Comparison of ENCODE assay signal across 12 mouse cellular contexts in the genomic region with DNA sequence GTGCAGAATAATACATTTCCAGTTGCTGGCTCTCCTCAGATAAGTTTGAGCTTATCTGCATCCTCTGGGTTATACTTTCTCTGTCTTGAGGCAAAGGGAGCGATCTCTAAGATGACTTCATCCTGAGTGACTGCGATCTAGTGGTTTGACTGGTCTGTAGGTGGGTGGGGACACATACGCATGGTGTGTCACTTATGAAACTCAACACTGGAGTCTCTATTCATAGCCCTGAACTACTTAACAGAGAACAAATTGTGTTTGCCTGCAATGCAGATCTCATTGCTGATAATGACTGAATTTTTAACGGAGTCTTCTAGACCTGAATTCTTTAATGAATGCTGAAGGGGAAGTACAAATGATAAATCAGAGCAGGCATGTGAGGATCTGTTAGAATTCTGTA.
"Had no signal": no experiment of that assay in that cellular context is flagged by ENCODE, and none has a peak within 500 bp of the region (broad histone marks: within the 10 kb centered on the region; RNA-seq: fewer than 3 reads in every experiment).

No protein-coding gene starts in this region.

- H3K4me1 ChIP-seq: liver, embryonic 13.5 days; midbrain, embryonic 13.5 days; neural tube, embryonic 12.5 days had no signal

- H3K9ac ChIP-seq: limb, embryonic 12.5 days; liver, embryonic 13.5 days; midbrain, embryonic 13.5 days; neural tube, embryonic 12.5 days; stomach, embryonic 15.5 days had no signal

- H3K9me3 ChIP-seq: limb, embryonic 12.5 days; liver, embryonic 13.5 days; midbrain, embryonic 13.5 days; neural tube, embryonic 12.5 days; stomach, embryonic 15.5 days had no signal

- H3K4me3 ChIP-seq: layer of hippocampus, adult 2 months; limb, embryonic 12.5 days; liver, embryonic 13.5 days; midbrain, embryonic 13.5 days; neural tube, embryonic 12.5 days; stomach, embryonic 15.5 days had no signal

- ATAC-seq: midbrain, embryonic 13.5 days had no signal

- DNase-seq: kidney, adult 9 months; kidney, postnatal 10 days; kidney, postnatal 4 days; liver; liver, embryonic 13.5 days; lung, adult 18-20 months; thymus, postnatal 4 days had no signal

- H3K27ac ChIP-seq: layer of hippocampus, adult 2 months; limb, embryonic 12.5 days; liver, embryonic 13.5 days; midbrain, embryonic 13.5 days; neural tube, embryonic 12.5 days; stomach, embryonic 15.5 days had no signal

- H3K4me2 ChIP-seq: limb, embryonic 12.5 days; liver, embryonic 13.5 days; midbrain, embryonic 13.5 days; neural tube, embryonic 12.5 days; stomach, embryonic 15.5 days had no signal

- H3K36me3 ChIP-seq: limb, embryonic 12.5 days; liver, embryonic 13.5 days; midbrain, embryonic 13.5 days; neural tube, embryonic 12.5 days; stomach, embryonic 15.5 days had no signal

- H3K27me3 ChIP-seq: liver, embryonic 13.5 days; neural tube, embryonic 12.5 days; stomach, embryonic 15.5 days had no signal
